Mouse (Mus musculus) limb, embryonic 15.5 days (tissue): ENCODE results near the gene Olfr320. TPM values are rescaled to one million over a fixed set of nuclear protein-coding genes. Genes with fewer than 3 reads are reported as not detected.

ENCODE experiments used
- ATAC-seq: fragments of 200-750 bp; cut with Nextera tagmentation; 2 replicates; pipeline ENCODE4 v1.8.0; 2017; ENCODE audit warnings: low read depth, moderate TSS enrichment; ENCODE audit not compliant: insufficient number of reproducible peaks, low FRiP score, low TSS enrichment
- H3K27ac ChIP-seq: fragments of 300-500 bp; sonication (generic); 2 replicates; pipeline ENCODE4 v1.5.1; 2015; ENCODE audit warnings: moderate library complexity, mild to moderate bottlenecking, inconsistent platforms
- H3K27me3 ChIP-seq: fragments of 300-500 bp; sonication (generic); 2 replicates; pipeline ENCODE4 v1.6.1; 2015; ENCODE audit warnings: inconsistent platforms
- H3K36me3 ChIP-seq: fragments of 300-500 bp; sonication (generic); 2 replicates; pipeline ENCODE4 v1.6.1; 2015; ENCODE audit warnings: inconsistent platforms
- H3K4me1 ChIP-seq: fragments of 300-500 bp; sonication (generic); 2 replicates; pipeline ENCODE4 v1.6.1; 2015; ENCODE audit warnings: inconsistent platforms
- H3K4me2 ChIP-seq: fragments of 300-500 bp; sonication (generic); 2 replicates; pipeline ENCODE4 v1.6.1; 2015; ENCODE audit warnings: mild to moderate bottlenecking, inconsistent platforms
- H3K4me3 ChIP-seq: fragments of 300-500 bp; sonication (generic); 2 replicates; pipeline ENCODE4 v1.5.1; 2015; ENCODE audit warnings: mild to moderate bottlenecking, inconsistent platforms
- H3K9ac ChIP-seq: fragments of 300-500 bp; sonication (generic); 2 replicates; pipeline ENCODE4 v1.6.1; 2015; ENCODE audit warnings: inconsistent platforms
- H3K9me3 ChIP-seq: fragments of 300-500 bp; sonication (generic); 2 replicates; pipeline ENCODE4 v1.6.1; 2016; ENCODE audit warnings: inconsistent platforms
- WGBS: fragments of 180-500 bp; shearing (Covaris S2); methylation state at CpG from one replicate; pipeline ENCODE4 v1.1.7; 2015; 5-methylcytosine and 5-hydroxymethylcytosine counted together
- polyA plus RNA-seq: library from polyadenylated mRNA; unstranded; fragments of >200 nt; fragmentation: Nextera tagmentation; extraction: Ambion mirVana; gene quantifications from 2 replicates; pipeline ENCODE4 v1.2.1, GENCODE M21; 2015

Olfr320 gene
- not detected in 2 replicates for polyA plus RNA-seq

DNA sequence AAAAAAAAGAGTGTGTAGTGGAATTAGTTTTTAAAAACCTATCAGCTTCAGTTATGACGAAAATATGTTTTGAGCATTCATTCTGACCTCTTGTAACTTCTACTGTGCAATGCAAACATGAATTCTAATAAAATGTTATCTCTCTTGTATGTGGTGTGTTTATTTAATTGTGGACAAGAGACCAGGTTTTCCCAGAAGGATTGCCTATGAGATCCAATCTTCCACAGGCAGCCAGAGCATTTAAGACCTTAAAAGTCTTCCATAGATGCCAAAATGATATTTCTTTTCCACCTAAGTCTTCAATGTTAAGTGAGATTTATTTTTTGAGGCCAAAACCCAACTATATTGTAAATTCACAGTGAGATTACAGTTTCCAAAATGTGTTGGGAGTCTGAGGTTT, at the start of gene Olfr320:
Gene Olfr320, plus strand, starts transcription at position 301 of the 400 bp plus-strand sequence.
- no peak within 1 kb of the TSS for H3K9ac ChIP-seq
- no peak for ATAC-seq
- no peaks in the 10 kb centered on the region for H3K9me3 ChIP-seq
- H3K4me1 ChIP-seq: no peaks in the 10 kb centered on the region
- WGBS: 68% methylated on average over 1 of the region's 1 CpGs
- H3K27ac ChIP-seq: no peak within 1 kb of the TSS
- H3K36me3 ChIP-seq: no peaks in the 10 kb centered on the region
- no peak within 1 kb of the TSS for H3K4me2 ChIP-seq
- H3K27me3 ChIP-seq: no peaks in the 10 kb centered on the region
- H3K4me3 ChIP-seq: no peak within 1 kb of the TSS

- WGBS: 56% methylated on average over 4 of the region's 4 CpGs
- H3K4me3 ChIP-seq: no peak overlapping the region
- H3K4me2 ChIP-seq: no peak overlapping the region
- no peak for ATAC-seq
- no peaks in the 10 kb centered on the region for H3K4me1 ChIP-seq
- no peaks in the 10 kb centered on the region for H3K9me3 ChIP-seq
- H3K27ac ChIP-seq: no peak overlapping the region
- H3K36me3 ChIP-seq: no peaks in the 10 kb centered on the region
- H3K27me3 ChIP-seq: peaks cover 13% of the 10 kb centered on the region; the same call in 1 of the 2 replicates
- H3K9ac ChIP-seq: no peak overlapping the region
These were observed 46.0 kb upstream of the Olfr320 start for GRCm38 (mm10) chr11:58634878-58635277.

DNA sequence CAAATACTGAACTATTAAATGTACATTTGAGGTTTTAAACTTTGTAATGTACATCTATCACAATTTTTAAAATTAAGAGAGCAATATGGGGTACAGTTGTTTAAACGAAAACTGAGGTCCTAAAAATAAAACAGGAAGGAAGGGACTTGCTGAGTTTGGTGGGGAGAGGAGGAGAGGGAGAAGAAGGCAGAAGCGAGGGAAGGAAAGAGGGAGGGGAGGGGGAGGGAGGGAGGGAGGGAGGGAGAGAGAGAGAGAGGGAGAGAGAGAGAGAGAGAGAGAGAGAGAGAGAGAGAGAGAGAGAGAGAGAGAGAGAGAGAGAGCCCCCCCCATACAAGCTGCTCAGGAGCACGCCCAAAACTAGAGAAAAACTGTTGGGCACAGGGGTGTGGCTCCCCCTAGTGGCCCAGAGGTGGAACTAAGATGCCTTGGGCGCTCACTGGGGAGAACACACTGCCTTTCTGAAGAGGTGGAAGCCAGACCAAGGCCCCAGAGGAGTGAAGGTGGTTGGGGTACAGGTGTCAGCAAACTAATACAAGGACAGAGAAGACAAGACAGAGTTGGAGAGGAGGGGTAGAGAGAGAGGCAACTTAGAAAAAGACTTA, 44.4 kb upstream of the Olfr320 start:
- Histone ChIP-seq H3K27ac (no peak overlapping the region), H3K4me1 (peaks cover 10% of the 10 kb centered on the region; the same call in 1 of the 2 replicates), H3K4me3 (no peak overlapping the region), H3K9me3 (no peaks in the 10 kb centered on the region), H3K36me3 (no peaks in the 10 kb centered on the region), H3K4me2 (no peak overlapping the region), H3K27me3 (peaks cover 28% of the 10 kb centered on the region), H3K9ac (no peak overlapping the region)
- 32% methylated on average over 2 of the region's 4 CpGs for WGBS
- ATAC-seq: no peak

DNA sequence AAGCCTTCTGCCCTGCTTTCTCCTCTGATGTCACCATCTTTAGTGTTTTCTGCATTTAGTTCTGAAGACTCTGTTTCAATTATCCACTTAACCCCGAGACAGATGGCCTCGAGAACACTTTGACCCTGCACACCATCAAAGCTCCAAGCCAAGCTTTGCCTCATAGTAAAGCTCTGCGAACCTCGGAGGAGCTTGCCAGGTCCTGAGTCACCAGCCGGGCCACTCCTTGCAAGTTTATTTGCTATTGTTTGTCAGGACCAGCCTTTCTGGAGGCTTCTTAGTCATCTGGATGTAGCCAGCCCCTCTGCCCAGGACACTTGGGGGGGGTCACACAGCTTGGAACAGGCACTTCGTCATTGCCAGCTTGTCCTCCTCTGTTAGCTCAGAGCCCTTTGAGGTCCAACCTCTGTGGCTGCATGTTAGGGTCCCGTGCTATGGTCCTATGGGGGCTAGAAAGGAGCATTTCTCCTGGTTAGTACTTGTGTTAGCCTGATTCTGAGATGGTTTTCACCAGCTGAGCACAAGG, 42.7 kb upstream of the Olfr320 start:
- H3K36me3 ChIP-seq: no peaks in the 10 kb centered on the region
- ATAC-seq: no peak
- no peak overlapping the region for H3K4me3 ChIP-seq
- WGBS: 39% methylated on average over 7 of the region's 7 CpGs
- peaks cover 34% of the 10 kb centered on the region for H3K27me3 ChIP-seq
- H3K4me2 ChIP-seq: no peak overlapping the region
- H3K27ac ChIP-seq: no peak overlapping the region
- H3K9ac ChIP-seq: no peak overlapping the region
- H3K9me3 ChIP-seq: no peaks in the 10 kb centered on the region
- peaks cover 10% of the 10 kb centered on the region; the same call in 1 of the 2 replicates for H3K4me1 ChIP-seq

GRCm38 (mm10) chr11:58640272-58640867, 40.5 kb upstream of the Olfr320 start, which contains the start of gene Trim58:
Gene Trim58 (plus strand): TSS chr11:58640465.
- WGBS: 2% methylated on average over 34 of the region's 34 CpGs
- H3K27ac ChIP-seq: no peak within 1 kb of the TSS
- H3K9me3 ChIP-seq: no peaks in the 10 kb centered on the region
- peak within 1 kb of the TSS; percentile 54 for H3K4me2 ChIP-seq
- no peaks in the 10 kb centered on the region for H3K36me3 ChIP-seq
- peaks cover 10% of the 10 kb centered on the region; the same call in 1 of the 2 replicates for H3K4me1 ChIP-seq
- H3K4me3 ChIP-seq: peak within 1 kb of the TSS; percentile 17
- no peak for ATAC-seq
- H3K27me3 ChIP-seq: peaks cover 34% of the 10 kb centered on the region
- H3K9ac ChIP-seq: peak within 1 kb of the TSS; percentile 33; the same call in 1 of the 2 replicates

GRCm38 (mm10) chr11:58641057-58641456, 39.8 kb upstream of the Olfr320 start:
- Histone ChIP-seq H3K4me1 (peaks cover 10% of the 10 kb centered on the region; the same call in 1 of the 2 replicates), H3K4me2 (no peak overlapping the region), H3K4me3 (no peak overlapping the region), H3K36me3 (no peaks in the 10 kb centered on the region), H3K9ac (no peak overlapping the region), H3K27ac (no peak overlapping the region), H3K27me3 (peaks cover 34% of the 10 kb centered on the region), H3K9me3 (no peaks in the 10 kb centered on the region)
- no peak for ATAC-seq
- 28% methylated on average over 14 of the region's 14 CpGs for WGBS

DNA sequence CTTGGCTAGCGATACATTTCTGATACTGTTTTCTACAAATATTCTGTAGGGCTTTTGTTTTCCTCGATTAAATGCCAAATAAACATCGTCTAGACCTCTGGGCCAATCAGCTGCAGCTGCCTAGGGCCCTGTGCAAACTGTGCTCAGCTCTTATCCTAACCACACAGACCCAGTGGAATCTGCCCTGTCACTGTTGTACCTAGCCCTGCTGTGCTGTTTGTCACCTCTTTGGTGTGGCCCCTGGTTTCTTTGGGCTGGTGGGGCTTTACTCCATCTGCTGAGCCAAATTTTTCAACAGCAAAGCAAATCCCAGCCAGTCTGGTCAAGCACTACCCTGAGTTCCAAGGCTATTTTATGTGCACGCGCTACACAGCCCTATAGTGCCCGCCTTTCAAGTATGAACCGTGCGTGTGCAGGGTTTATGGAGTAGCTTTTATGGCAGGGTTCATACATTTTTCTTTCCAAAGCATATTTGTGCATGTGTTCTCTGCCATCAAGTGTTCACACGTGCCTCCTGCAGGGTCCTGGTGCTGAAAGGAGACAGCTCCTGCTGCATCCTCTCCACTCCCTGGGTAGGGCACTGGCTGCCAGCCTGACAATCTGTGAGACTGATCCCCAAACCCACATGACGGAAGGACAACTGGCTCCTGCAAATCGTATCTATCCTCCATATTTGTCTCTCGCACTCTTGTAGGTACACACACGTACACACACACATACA, 39.1 kb upstream of the Olfr320 start:
- H3K36me3 ChIP-seq: no peaks in the 10 kb centered on the region
- peaks cover 34% of the 10 kb centered on the region for H3K27me3 ChIP-seq
- no peak overlapping the region for H3K27ac ChIP-seq
- WGBS: 71% methylated on average over 13 of the region's 13 CpGs
- H3K9me3 ChIP-seq: no peaks in the 10 kb centered on the region
- H3K4me2 ChIP-seq: no peak overlapping the region
- H3K4me1 ChIP-seq: peaks cover 10% of the 10 kb centered on the region; the same call in 1 of the 2 replicates
- no peak overlapping the region for H3K4me3 ChIP-seq
- ATAC-seq: no peak
- no peak overlapping the region for H3K9ac ChIP-seq

DNA sequence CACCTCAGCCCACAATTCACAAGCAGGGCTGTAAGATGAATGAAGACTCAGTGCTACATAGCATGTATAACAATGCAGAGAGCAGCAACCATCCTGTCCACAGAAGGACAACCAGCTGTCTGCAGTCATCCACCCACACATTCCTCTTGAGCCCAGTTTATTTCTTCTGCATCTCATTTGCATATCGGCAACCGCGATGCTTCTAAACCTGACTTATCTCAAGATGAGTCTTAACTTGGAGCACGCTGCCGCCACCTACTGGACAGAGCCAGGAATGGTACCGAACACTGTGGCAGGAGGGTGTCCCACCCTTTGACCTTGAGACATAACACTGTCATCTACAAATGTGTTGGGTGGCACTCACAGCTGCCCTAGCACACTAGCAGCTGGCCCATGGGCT, 37.5 kb upstream of the Olfr320 start:
- 36% methylated on average over 6 of the region's 6 CpGs for WGBS
- no peak overlapping the region for H3K27ac ChIP-seq
- H3K4me1 ChIP-seq: peaks cover 10% of the 10 kb centered on the region; the same call in 1 of the 2 replicates
- H3K9me3 ChIP-seq: no peaks in the 10 kb centered on the region
- H3K4me3 ChIP-seq: no peak overlapping the region
- H3K36me3 ChIP-seq: no peaks in the 10 kb centered on the region
- no peak for ATAC-seq
- H3K9ac ChIP-seq: no peak overlapping the region
- H3K4me2 ChIP-seq: no peak overlapping the region
- H3K27me3 ChIP-seq: peaks cover 29% of the 10 kb centered on the region

- H3K9me3 ChIP-seq: no peaks in the 10 kb centered on the region
- H3K9ac ChIP-seq: no peak overlapping the region
- no peaks in the 10 kb centered on the region for H3K4me1 ChIP-seq
- no peak overlapping the region for H3K4me3 ChIP-seq
- no peak overlapping the region for H3K27ac ChIP-seq
- no peak overlapping the region for H3K4me2 ChIP-seq
- H3K27me3 ChIP-seq: no peaks in the 10 kb centered on the region
- 85% methylated on average over 3 of the region's 3 CpGs for WGBS
- no peak for ATAC-seq
- H3K36me3 ChIP-seq: no peaks in the 10 kb centered on the region
These were observed 25.7 kb upstream of the Olfr320 start for GRCm38 (mm10) chr11:58655151-58655550.

GRCm38 (mm10) chr11:58658596-58658995, 22.3 kb upstream of the Olfr320 start, which contains the start of gene Olfr322:
Gene Olfr322 (plus strand): TSS chr11:58658782.
- no peaks in the 10 kb centered on the region for H3K27me3 ChIP-seq
- 77% methylated on average over 4 of the region's 4 CpGs for WGBS
- no peaks in the 10 kb centered on the region for H3K9me3 ChIP-seq
- no peak within 1 kb of the TSS for H3K9ac ChIP-seq
- no peak within 1 kb of the TSS for H3K27ac ChIP-seq
- no peaks in the 10 kb centered on the region for H3K36me3 ChIP-seq
- no peak for ATAC-seq
- no peak within 1 kb of the TSS for H3K4me2 ChIP-seq
- no peak within 1 kb of the TSS for H3K4me3 ChIP-seq
- no peaks in the 10 kb centered on the region for H3K4me1 ChIP-seq

DNA sequence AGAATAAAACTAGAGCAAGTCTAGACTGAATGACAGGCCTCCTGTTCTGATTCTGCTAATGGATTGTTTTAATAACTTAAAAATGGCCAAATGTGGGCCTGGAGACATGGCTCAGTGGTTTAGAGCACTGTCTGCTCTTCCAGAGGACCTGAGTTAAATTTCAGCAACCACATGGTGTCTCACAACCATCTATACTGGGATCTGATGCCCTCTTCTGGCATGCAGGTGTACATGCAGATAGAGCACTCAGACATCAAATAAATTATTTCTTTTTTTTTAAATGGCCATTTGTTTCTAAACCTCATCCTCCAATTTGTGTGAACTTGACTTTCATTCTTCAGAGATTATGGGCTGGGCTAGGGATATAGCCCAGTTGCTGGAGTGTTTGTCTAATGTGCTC, 11.6 kb upstream of the Olfr320 start:
- Histone ChIP-seq H3K36me3 (no peaks in the 10 kb centered on the region), H3K4me3 (no peak overlapping the region), H3K27ac (no peak overlapping the region), H3K9ac (no peak overlapping the region), H3K4me2 (no peak overlapping the region), H3K27me3 (no peaks in the 10 kb centered on the region), H3K4me1 (no peaks in the 10 kb centered on the region), H3K9me3 (no peaks in the 10 kb centered on the region)
- ATAC-seq: no peak

DNA sequence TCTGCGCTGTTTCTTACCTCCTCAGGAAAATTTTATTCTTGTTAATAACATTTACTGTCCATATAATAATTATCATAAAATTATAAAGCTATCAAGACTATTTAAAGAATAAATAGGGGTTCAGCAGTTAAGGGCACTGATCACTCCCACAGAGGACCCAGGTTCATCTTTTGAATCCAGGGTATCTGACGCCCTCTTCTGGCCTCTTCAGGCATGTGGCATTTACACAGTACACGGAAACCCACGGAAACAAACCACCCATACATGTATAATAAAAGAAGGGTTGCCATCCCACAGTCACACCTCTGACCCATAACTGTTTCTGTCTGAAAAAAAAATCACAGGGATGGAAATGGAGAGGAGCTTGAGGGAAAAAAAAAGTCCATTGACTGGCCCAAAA, 9.1 kb upstream of the Olfr320 start:
- H3K4me2 ChIP-seq: no peak overlapping the region
- H3K27ac ChIP-seq: no peak overlapping the region
- H3K9me3 ChIP-seq: no peaks in the 10 kb centered on the region
- no peaks in the 10 kb centered on the region for H3K36me3 ChIP-seq
- no peaks in the 10 kb centered on the region for H3K27me3 ChIP-seq
- no peaks in the 10 kb centered on the region for H3K4me1 ChIP-seq
- WGBS: 48% methylated on average over 4 of the region's 4 CpGs
- no peak for ATAC-seq
- no peak overlapping the region for H3K9ac ChIP-seq
- no peak overlapping the region for H3K4me3 ChIP-seq
